Mouse (Mus musculus): ENCODE data around the gene Dysf.
A peak's percentile ranks its signal among the peaks of the same experiment; 100 is the strongest.

Gene Dysf

DNA sequence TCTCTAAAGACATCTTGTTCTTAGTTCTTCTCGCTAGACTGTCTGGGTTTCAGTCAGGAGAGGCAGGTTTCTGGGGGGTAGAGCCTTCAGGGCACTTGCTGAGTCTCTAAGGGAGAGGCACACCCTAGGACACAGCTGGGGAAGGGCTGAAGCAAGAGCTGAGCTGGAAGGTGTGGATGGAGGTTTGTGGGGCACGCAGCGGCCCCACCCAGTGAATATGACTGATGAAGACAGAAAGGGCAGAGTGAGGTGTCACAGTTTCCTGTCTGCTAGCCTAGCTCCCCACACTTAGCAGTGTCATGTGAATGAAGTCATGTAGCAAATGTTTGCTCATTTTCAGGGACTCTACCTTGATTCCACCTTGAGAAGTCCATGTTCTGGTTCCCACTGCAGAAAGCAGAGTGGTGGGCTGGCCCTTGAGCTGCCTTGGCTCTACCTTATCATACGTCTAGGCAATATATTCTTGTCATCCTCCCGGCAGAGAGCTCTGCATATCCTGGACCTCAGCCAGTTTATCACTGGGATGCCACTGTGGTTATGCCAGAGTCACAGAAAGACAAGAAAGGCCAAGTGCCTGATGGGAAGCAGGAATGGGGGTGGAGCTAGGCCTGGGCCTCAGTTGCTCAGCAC, 170.5 kb downstream of the Dysf start:
- DNase-seq = no peak

DNA sequence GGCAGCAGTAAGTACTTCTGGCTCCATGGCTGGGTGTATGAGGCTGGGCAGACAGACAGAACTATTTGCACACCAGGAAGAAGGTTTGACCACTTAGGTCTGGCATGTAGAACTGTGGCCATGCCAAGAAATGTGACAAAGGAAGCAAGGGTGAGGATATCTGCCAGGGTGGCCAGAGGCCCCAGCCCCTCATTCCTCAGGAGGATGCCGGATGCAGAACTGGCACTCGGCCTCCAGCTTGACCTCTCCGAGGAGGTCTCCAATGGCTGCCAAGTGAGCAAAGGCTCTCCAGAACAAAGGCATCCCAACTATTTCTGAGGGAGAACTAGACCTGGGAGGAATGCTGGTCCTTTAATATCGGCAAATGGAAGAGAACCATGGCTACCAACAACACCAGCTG, 173.1 kb downstream of the Dysf start:
- DNase-seq = peak; percentile 25

DNA sequence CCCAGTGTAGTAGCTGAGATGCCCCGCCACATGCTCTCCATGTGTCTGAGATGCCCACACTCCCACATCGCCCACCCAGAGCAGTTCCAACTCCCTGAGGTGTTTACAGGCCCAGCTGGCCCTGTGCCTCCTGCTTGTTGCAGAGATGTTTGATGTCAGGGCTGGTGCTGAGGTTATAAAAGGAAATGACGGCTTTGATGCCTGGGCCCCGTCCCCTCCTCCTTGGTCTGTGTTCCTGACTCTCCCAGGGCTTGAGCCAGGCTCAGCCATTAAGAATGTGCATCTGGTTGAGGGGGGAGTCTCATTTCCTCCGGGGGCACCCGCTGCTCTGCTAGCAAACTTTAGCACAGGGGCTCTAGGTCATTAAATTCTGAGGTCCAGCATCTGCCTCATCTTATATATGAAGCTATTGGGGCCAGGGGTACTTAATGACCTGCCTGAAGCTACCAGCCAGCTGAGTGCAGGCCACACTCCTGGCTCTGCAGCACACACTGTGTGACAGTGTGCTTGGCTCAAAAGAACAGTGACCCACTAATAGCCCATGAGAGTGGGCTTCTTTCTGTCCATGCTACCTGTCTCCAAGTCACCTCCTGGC, 183.4 kb downstream of the Dysf start:
- DNase-seq = no peak

DNA sequence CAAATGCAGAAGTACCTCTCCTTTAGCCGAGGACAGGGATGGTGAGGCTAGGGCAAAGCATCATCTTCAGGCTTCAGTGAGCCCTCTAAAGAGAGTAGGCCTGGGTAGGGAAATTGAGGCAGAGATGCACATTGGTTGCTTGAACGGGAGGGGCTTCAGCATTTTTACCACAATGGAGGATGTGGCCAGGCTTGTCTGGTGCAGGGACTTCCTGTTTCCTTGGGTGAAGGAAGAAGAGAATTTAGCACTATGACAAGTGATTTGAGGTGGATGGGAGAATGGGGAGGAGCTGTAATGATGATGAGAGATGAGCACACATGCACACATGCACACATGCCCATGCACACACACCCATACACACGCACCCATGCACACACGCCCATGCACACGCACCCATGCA, 188.1 kb downstream of the Dysf start:
- DNase-seq = no peak

DNA sequence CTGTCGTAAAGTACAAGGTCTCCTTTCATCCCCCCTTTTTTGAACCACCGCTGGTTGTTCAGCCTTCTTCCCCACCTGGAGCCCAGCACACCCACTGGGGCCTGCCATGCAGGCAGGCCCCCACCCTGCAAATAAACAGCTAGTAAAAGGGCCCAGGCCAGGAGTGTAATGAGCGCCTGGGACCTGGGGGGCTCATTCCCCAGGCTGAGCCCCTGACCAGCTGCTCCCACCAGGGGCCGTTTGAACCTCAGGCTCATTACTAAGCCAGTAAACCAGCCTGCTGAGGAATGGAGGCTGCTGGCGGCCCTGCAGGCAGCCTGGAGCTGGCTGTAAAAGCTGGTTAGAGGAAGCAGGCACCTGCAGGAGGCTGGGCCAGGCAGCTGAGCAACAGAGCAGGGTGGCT, 189.4 kb downstream of the Dysf start:
- no peak for DNase-seq

DNA sequence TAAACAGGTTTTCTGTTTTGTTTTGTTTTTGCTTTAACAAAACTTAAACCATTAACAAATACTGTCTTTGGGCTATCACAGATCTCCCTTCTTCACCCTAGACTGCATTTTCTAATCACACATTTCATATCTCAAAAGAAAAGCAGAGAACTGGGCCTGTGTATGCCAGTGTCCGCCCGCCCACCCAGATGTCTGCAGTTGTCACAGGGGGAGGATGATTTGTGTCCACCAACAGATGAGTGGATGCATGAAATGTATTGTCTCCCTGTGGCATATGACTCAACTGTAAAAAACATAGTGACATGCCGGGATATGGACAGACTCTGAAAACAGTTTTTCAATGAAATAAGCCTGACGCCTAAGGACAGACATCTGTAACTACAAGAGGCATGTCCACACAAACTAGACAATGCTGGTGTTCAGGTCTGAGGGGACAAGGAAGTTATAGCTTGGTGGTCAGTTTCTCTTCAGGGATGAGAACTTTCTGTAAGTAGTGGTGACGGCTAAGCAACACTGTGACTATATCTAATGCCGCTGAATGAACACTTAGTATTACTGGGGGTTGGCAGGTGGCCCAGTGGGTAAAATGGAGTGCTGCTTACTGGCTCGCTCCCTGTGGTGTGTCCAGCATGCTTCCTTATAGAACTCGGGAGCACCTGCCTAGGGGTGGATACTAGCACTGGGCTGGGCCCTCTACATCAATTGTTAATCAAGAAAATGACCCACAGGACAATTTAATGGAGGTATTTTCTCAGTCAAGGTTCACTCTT, 193.5 kb downstream of the Dysf start:
- DNase-seq = no peak

DNA sequence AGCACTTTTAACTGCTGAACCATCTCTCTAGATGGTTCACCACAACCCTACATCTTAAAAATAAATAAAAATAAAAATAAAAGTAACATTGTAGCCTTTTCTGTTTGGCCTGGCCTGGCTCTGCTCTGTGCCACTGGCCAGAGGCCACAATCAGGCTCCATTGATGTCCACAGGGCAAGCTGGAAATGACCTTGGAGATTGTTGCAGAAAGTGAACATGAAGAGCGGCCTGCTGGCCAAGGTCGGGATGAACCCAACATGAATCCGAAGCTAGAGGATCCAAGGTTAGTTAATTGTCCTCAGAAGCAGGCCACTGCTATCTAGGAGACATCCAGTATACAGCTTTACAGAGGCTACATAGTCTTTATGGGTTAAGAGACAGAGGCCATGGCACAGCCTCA, 197.2 kb downstream of the Dysf start:
- DNase-seq = no peak

DNA sequence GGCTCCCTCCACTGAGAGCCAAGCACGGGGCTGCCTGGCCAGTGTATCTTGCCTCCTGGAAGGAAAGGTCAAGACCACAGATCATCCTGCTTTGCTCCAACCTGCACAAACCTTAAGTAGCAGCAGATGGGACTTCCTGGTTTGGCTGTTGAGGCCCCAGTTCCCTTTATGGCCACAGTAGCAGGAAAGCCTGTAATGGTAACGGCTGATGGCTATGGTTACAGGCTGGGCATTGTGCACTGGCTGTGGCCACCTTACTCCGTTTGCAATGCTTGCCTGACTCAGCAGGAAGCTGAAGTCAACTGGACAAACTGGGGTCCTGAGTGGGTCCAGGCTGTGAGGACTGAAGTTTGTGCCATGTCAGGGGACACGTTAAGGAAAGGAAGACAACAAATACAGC, 200.2 kb downstream of the Dysf start:
- DNase-seq = no peak

DNA sequence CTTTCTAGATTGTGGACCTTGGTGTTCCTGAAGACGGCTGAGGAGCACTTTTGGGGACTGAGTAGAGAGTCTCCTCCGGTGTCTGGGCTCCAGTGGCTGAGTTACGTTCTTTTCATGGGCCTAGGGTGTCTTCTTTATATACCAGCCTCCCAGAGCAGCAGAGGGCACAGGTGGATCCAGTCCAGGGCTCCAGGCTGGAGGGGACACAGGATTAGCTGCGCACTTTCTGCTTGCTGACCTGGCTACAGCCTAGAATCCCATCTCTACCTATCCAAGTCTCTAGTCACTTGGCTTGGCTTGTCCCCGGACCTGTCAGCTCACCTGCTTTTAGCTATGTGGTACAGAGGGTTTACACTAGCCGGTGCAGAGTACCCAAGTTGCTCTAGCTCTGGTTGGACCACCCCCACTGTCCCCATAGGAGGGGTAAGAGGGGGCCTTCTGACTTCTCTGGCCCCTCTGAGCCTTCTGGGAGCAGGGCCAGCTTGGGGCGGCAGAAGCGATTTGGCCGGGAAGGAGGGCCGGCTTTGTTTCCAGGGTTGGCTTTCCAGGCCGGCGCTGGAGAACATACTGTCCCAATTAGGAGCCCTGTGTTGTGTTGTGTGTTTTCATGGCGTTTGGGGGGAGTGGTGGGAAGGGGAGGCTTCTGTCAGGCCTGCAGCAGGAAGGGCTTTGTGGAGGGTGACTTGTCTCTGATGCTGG, 201.5 kb downstream of the Dysf start:
- peak; percentile 55 for DNase-seq

DNA sequence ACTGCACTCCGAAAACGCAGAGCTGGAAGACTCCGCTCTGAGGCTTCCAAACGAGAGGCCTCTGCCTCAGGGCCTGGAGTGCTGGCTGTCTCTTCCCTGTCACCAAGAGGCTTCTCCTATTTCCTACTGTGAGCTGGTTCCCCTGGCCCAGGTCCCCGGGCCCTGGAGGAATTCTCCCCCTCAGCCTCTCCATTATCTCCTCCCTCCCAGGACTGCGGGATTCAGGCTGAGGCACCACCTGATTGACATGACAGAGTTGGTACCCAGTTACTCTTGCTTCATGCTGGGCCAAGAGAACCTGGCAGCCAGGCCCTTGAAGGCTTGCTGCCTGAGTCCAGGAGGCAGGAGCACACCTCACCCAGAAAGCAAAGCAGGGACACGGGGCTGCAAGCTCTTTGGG, 203.1 kb downstream of the Dysf start:
- DNase-seq = no peak

DNA sequence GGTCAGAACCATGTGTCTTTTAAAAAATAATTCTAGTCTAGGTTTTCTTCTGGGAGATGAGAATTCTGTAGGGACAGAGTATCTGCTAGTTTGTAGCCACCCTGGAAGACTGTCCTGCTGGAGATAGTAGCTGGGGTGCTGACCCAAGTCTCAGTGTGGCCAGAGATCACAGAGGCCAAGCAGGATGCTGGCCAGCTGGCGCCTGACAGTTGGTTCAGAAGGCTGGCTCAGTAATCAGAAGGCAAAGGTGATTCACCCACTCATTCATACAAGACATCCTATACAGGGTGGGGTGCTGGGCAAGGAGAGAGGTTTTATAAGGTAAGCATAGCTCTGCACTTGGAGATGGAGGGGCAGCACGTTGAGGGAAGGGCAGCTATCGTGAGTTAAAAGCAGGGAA, 204.7 kb downstream of the Dysf start:
- no peak for DNase-seq

DNA sequence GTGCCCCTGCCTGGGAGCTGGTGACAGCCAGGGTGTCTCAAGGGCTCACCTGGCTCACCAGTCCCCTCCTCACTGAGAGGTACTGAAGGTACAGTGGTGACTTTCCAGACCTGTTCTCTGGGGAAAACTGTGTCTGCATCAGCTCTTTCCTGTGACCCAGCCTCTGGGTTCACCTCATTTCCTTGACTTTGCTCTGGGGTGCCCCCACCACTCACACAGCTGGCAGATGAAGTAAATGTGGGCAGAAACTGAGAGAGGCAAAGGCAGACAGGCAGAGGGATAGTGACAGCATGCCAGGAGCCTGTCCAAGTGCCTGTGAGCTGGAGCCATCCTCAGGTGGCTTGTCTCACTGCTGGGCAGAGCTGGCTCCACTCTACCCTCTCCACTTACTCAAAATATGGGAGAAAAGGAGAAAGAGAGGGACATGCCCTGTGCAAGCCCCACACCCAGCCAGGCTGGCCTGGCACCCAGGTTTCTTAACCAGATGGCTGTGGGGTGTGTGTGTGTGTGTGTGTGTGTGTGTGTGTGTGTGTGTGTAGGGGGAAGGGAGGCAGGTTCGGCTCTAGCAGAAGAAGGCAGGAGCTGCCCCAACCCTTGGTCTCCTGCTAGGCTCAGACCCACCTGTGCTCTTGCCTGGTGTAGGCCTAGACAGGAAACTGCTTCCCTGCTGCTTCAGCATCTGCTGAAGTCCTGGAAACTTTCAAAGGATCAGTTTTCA, 209.0 kb downstream of the Dysf start:
- no peak for DNase-seq

DNA sequence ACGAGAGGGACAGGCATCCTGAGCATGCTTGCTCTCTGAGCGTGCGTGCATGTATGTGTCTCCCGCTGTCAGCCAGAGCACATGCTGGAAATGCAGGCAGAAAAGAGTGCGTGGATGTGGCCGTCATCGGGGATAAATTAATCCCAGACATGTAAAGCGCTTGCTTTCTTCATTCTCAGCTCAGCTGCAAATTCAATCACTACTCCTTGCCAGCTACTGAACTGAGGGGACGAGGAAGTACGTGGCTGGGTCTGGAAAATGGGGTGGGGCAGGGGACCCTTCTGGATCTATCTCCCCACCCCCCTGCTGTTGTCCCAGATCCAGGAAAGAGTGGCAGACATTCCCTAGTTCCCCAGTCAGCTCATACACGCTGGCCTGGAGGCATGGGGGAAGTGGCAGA, 210.7 kb downstream of the Dysf start:
- DNase-seq = no peak

DNA sequence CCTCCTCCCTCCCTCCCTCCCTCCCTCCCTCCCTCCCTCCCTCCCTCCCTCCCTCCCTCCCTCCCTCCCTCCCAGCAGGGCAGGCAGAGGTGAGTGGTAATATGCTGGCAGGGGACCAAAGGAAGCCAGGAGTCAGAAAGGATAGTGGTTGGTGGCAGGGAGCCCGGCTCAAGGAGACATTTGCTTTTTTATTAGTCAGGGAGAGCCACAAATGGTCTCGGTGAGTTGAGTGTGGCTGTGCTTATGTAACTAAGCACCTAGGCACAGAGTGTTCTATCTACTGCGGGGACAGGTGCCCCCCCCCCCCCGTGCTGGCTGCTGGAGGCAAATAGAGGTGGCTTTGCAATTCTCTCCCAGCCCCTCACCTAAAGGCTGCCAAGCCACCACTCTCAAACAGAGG, 216.5 kb downstream of the Dysf start:
- DNase-seq = no peak

DNA sequence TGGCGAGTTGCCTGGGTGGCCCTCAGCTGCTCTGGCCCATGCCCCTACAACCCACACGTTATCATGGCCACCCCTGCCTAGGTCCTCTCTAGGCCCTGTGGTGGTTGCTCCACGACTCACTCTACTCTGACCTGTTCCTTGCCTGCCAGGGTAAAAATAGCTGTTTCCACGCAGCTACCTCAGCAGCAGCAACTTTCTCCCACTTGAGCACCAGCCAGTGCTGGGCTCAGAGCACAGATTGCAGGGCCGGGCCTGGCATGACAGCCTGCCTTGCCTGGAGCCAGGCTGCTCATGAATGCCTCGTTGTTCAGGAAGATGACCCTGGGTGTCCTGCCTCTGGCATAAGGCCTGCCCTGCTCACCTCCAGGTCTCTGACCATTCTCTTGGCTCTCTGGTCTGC, 217.2 kb downstream of the Dysf start:
- no peak for DNase-seq

DNA sequence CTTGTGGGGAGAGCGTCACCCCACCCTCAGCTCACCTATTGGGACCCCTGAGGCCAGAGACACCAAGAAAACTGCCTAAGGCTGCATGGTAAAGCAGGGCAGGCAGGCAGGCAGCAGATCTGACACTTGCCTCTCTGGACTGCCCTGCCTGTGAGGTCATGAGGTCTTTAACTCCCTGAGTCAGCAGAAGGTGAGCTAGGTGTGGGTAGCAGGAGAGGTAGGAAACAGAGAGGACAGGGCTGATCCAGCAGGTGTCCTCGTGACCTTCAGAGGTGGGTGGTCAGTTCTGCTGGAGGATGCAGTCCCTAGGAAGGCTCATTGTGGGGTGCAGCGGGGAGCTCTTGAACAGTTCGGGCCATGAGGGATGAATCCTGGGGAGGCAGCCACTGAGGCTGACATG, 219.8 kb downstream of the Dysf start:
- DNase-seq = no peak

DNA sequence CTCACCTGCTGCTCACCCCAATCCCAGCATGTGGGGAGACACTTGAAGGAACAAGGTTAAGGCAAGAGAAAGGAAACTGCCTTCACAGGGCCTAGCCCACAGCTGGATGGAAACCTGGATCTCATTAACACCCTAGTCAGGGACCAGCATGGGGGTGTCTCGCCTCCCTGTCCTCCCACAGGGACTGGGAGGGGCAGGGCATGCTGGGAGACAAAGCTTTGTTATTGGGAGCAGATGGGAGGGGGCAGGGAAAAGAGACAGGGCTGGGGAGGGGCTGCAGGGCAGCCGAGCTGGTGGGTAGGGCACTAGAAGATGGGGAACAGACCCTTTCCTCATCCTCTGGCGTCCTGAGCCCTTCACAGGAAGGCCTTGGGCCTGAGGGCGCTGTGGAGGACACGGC, 220.4 kb downstream of the Dysf start:
- DNase-seq = peak; percentile 29

DNA sequence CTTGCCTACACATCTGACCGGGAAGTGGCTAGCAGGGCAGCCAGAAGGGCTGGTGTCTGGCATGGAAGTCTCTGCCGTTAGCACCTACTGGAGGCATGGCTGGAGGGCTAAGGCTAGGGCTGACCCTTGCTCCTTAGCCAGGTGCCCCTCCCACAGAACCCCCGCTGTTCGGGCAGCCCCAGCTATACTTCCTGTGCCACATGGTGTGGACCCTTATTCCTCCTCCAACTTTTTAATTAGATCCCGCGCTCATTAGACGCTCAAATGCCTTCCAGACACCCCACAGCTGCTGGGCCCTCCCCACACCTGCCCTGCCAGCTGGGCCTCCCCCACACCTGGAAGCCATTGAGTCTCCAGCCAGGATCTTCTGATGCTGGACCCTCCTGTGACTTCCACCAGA, 221.3 kb downstream of the Dysf start:
- DNase-seq = peak; percentile 22

DNA sequence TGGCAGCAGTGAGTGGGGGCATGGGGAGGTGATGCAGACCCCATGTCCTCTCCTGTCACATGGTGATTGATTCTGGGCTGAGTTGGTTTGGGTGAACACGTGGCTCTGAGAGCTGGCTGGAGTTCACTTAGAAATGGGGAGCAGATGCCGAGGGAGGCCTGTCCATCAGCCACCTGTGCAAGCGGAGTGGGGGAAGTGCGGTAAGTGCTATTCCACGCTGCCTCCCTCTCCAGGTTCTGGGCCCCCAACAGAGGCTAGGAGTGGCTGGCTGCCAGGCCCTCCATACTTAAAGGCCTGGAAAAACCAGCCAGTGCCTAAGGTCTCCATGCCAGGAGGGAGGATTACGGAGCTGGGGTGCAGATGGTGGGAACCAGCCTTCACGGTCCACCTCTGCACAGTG, 222.7 kb downstream of the Dysf start:
- DNase-seq = no peak

DNA sequence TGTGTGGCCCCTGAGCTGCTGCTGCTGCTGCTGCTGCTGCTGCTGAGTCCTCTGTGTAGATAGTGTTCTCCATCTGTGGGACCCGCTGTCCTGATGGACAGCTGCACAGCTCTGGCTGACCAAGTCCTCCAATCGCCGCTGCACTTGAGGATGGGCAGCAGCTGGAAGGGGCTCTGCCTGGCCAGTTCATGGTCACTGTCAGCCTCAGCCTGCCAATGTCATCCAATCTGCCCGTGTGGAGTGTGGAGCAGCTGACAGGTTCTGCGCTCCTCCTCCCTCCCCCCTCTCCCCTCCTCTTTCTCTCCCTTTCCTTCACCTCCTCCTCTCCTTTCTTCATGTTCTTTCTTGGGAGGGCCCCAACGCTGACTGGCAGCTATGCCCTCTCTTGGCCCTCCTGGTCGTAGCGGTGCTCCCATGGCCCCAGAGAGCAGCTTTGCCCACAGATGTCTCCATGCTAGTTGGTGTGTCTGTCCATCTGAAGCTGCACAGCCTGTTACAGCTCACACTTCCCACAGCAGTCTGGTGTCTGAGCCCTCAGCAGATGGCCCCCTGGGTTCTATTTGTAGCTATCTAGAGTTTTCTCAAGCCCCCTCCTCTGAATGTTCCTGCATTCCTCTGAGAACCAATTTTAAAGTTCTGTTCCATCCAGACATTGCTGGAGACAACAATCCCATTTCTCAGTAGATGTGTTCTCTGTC, 223.8 kb downstream of the Dysf start:
- DNase-seq = peak; percentile 30

DNA sequence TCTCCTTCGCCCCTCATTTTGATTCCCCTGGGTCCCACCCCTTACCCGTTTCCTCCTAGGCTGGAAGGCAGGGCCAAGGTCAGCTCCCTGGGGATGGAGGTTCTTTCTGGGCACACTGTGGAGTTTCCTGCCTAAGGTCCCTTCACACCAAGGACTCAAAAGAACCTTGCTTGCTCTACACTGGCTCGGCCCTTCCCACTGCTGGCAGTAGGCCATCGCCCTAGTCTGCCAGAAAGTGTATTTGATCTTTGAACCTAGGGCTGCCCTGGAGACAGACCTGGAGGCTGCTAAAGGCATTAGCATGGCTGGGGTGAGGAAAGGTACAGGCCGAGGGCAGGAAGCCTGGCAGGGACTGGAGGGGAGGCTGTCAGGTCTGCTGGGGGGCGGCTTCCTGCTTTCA, 225.4 kb downstream of the Dysf start:
- no peak for DNase-seq

DNA sequence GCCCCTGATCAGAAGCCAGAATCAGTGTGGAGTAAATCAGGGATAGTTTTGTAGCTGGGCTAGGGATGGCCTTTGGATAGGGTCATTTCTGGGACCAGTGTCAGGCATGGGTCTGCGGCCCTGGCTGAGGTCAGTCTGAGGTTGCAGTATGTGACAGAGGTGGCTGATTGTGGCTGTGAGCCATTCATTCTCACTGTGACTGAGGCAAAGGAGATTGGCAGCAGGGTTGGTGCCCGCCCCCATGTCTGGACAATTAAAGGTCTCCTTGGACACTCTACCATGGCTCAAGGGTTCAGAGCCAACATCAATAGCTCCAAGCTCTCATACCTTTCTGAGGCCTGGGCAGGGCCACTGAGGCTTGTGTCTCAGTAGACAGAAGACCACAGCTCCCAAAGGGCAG, 227.0 kb downstream of the Dysf start:
- DNase-seq = no peak

DNA sequence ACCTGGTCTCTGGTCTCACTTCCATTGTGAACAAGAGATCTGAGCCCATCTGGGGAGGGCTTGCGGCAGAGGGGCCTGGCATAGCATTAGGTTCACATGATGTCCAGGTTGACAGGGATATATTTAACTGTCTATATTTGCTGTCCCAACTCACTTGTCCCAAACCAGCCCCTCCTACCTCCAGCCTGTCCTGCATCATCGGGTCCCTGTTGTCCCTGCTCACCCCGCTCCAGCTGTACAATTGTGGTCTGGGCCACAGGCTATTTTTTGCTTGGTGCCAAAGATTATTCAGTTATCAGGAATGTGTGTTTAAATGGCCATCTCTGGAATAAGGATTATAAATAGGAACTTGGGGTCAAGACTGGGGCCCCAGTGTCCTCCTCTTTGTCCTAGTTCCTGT, 235.0 kb downstream of the Dysf start:
- DNase-seq = no peak

Measured in retina, postnatal 1 day (tissue).